Mouse (Mus musculus) bone marrow, adult 2 months (tissue): ENCODE measurements around the gene Kcnk13.

Experiments
- CTCF ChIP-seq: fragments of 200-500 bp; IDR thresholded peaks from 2 replicates; pipeline ENCODE4 v1.5.1; 2011; ENCODE audit warnings: low read length, control low read depth; ENCODE audit not compliant: control insufficient read depth, insufficient read depth
- POLR2A ChIP-seq: fragments of 200-500 bp; IDR thresholded peaks from 2 replicates; pipeline ENCODE4 v1.6.1; 2011; ENCODE audit warnings: low read depth, mild to moderate bottlenecking, control low read depth, low read length, borderline replicate concordance; ENCODE audit not compliant: control insufficient read depth

GRCm38 (mm10) chr12:100090750-100091149 is 126.5 kb downstream of the Kcnk13 start:
- TF ChIP-seq POLR2A (no peak), CTCF (no peak)
